ENCODE assay signal across 19 mouse cellular contexts in the genomic region with DNA sequence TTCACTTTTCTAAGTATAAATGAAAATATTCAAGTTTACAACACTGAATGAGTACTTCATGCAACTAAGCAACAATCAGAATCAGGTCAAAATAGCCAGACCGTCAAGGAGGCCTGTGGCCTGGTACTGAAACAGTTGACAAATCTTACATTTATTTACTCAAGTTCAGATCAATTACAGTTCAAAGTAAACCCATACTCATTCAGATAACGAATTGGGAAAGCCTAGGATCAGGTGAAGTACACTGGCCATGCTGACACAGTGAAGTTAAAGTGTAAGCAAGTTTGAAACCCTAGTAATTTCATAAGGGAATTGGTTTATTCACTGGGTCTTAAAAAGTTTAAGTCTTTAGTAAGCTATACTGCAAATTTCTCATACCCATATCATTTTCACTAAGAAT.
"Had no signal": no experiment of that assay in that cellular context is flagged by ENCODE, and none has a peak within 500 bp of the region (broad histone marks: within the 10 kb centered on the region; RNA-seq: fewer than 3 reads in every experiment).

No protein-coding gene starts in this region.

- DNase-seq: lung, adult 2 months; lung, postnatal 4 days; midbrain, embryonic 14.5 days; retina, postnatal 1 day; right cerebral cortex, adult 18-20 months; thymus, adult 2 months; thymus, postnatal 25 days; thymus, postnatal 4 days had no signal

- H3K9ac ChIP-seq: liver, embryonic 15.5 days; lung, embryonic 15.5 days; midbrain, embryonic 12.5 days; neural tube, embryonic 13.5 days; neural tube, embryonic 15.5 days; stomach, embryonic 15.5 days had no signal

- H3K4me3 ChIP-seq: liver, embryonic 15.5 days; lung, embryonic 15.5 days; midbrain, embryonic 10.5 days; midbrain, embryonic 12.5 days; myocyte; neural tube, embryonic 13.5 days; neural tube, embryonic 15.5 days; stomach, embryonic 15.5 days had no signal

- H3K9me3 ChIP-seq: liver, embryonic 15.5 days; lung, embryonic 15.5 days; midbrain, embryonic 10.5 days; midbrain, embryonic 12.5 days; neural tube, embryonic 13.5 days; neural tube, embryonic 15.5 days; stomach, embryonic 15.5 days had no signal

- H3K4me2 ChIP-seq: liver, embryonic 15.5 days; lung, embryonic 15.5 days; midbrain, embryonic 12.5 days; neural tube, embryonic 13.5 days; neural tube, embryonic 15.5 days; stomach, embryonic 15.5 days had no signal

- ATAC-seq: lung, postnatal 0 days; midbrain, embryonic 16.5 days had no signal

- H3K4me1 ChIP-seq: midbrain, embryonic 10.5 days; midbrain, embryonic 12.5 days; neural tube, embryonic 13.5 days; neural tube, embryonic 15.5 days; stomach, embryonic 15.5 days had no signal

- H3K27ac ChIP-seq: liver, embryonic 15.5 days; lung, embryonic 15.5 days; midbrain, embryonic 10.5 days; midbrain, embryonic 12.5 days; neural tube, embryonic 13.5 days; neural tube, embryonic 15.5 days; stomach, embryonic 15.5 days; stomach, postnatal 0 days had no signal

- H3K27me3 ChIP-seq: liver, embryonic 15.5 days; lung, embryonic 15.5 days; midbrain, embryonic 12.5 days; neural tube, embryonic 13.5 days; neural tube, embryonic 15.5 days; stomach, embryonic 15.5 days had no signal
